Comparison of ENCODE assay signal across 21 mouse cellular contexts in genomic region chr8:12076811-12077375, GRCm38 (mm10).
DNase-seq lines count a peak whose midpoint lies in the region; ATAC-seq and TF ChIP-seq lines count a peak whose summit lies in the region.
"Had no signal": no experiment of that assay in that cellular context is flagged by ENCODE, and none has a peak within 500 bp of the region (broad histone marks: within the 10 kb centered on the region; RNA-seq: fewer than 3 reads in every experiment).

No protein-coding gene starts in this region.

- H3K4me2 ChIP-seq in forebrain, embryonic 13.5 days = no peak overlapping the region
- no peak overlapping the region for H3K4me2 ChIP-seq in forebrain, embryonic 11.5 days (ENCODE audit: low read depth, low read length, severe bottlenecking)
- H3K4me2 ChIP-seq in lung, postnatal 0 days (replicated peaks; ENCODE audit: low read depth, low read length) = no peak overlapping the region
- H3K4me2 ChIP-seq: heart, embryonic 11.5 days; hindbrain, embryonic 13.5 days; intestine, embryonic 15.5 days; limb, embryonic 12.5 days; liver, embryonic 12.5 days; lung, embryonic 14.5 days had no signal

- H3K36me3 ChIP-seq in forebrain, embryonic 13.5 days (ENCODE audit: poor library complexity, severe bottlenecking) = no peaks in the 10 kb centered on the region
- no peaks in the 10 kb centered on the region for H3K36me3 ChIP-seq in forebrain, embryonic 11.5 days (ENCODE audit: control insufficient read depth, insufficient read depth, low read length)
- no peaks in the 10 kb centered on the region for H3K36me3 ChIP-seq in lung, postnatal 0 days (ENCODE audit: insufficient read depth, low read length)
- H3K36me3 ChIP-seq: embryonic facial prominence, embryonic 10.5 days; hindbrain, embryonic 13.5 days; intestine, embryonic 15.5 days; limb, embryonic 12.5 days; liver, embryonic 12.5 days had no signal

- H3K9ac ChIP-seq in forebrain, embryonic 13.5 days = no peak overlapping the region
- no peak overlapping the region for H3K9ac ChIP-seq in forebrain, embryonic 11.5 days (ENCODE audit: low read length)
- no peak overlapping the region for H3K9ac ChIP-seq in lung, postnatal 0 days (replicated peaks; ENCODE audit: low read depth)
- H3K9ac ChIP-seq: hindbrain, embryonic 13.5 days; intestine, embryonic 15.5 days; limb, embryonic 12.5 days; liver, embryonic 12.5 days; lung, embryonic 14.5 days had no signal

- H3K4me3 ChIP-seq in forebrain, embryonic 13.5 days = no peak overlapping the region
- no peak overlapping the region for H3K4me3 ChIP-seq in forebrain, embryonic 11.5 days (ENCODE audit: low read depth, low read length)
- H3K4me3 ChIP-seq in lung, postnatal 0 days (ENCODE audit: low read depth, low read length) = no peak overlapping the region
- H3K4me3 ChIP-seq: embryonic facial prominence, embryonic 10.5 days; gastrocnemius, adult 2 months; hindbrain, embryonic 13.5 days; intestine, embryonic 15.5 days; limb, embryonic 12.5 days; liver, embryonic 12.5 days had no signal

- peak; percentile 12; the same call in 1 of the 2 replicates for TF ChIP-seq CTCF in lung, postnatal 0 days (IDR thresholded peaks at IDR 0.05)

- no peak overlapping the region for H3K27ac ChIP-seq in forebrain, embryonic 13.5 days
- H3K27ac ChIP-seq in forebrain, embryonic 11.5 days (ENCODE audit: low read depth, low read length) = no peak overlapping the region
- H3K27ac ChIP-seq in lung, postnatal 0 days (ENCODE audit: low read length) = peak overlapping the region; percentile 14; the same call in 1 of the 2 replicates
- H3K27ac ChIP-seq: embryonic facial prominence, embryonic 10.5 days; gastrocnemius, adult 2 months; hindbrain, embryonic 13.5 days; intestine, embryonic 15.5 days; limb, embryonic 12.5 days; liver, embryonic 12.5 days; stomach, postnatal 0 days had no signal

- H3K27me3 ChIP-seq in forebrain, embryonic 13.5 days = peaks cover 5% of the 10 kb centered on the region; the same call in 1 of the 2 replicates
- H3K27me3 ChIP-seq in forebrain, embryonic 11.5 days (ENCODE audit: control insufficient read depth, insufficient read depth, low read length) = no peaks in the 10 kb centered on the region
- H3K27me3 ChIP-seq in lung, postnatal 0 days (replicated peaks; ENCODE audit: insufficient read depth, low read length) = no peaks in the 10 kb centered on the region
- H3K27me3 ChIP-seq: intestine, embryonic 15.5 days; limb, embryonic 12.5 days; liver, embryonic 12.5 days had no signal

- H3K4me1 ChIP-seq in forebrain, embryonic 13.5 days = peaks cover 22% of the 10 kb centered on the region; the same call in 1 of the 2 replicates
- no peaks in the 10 kb centered on the region for H3K4me1 ChIP-seq in forebrain, embryonic 11.5 days (replicated peaks; ENCODE audit: control insufficient read depth, insufficient read depth, low read length)
- peaks cover 6% of the 10 kb centered on the region; the same call in 1 of the 2 replicates for H3K4me1 ChIP-seq in lung, postnatal 0 days (ENCODE audit: insufficient read depth, low read depth, low read length)
- H3K4me1 ChIP-seq: embryonic facial prominence, embryonic 10.5 days; liver, embryonic 12.5 days had no signal

- ATAC-seq in forebrain, embryonic 13.5 days = peak; percentile 41; the same call in 1 of the 2 replicates
- no peak for ATAC-seq in forebrain, embryonic 11.5 days (replicated peaks; ENCODE audit: low FRiP score)
- ATAC-seq in lung, postnatal 0 days = no peak
- ATAC-seq: CD4-positive, CD25-positive, alpha-beta regulatory T cell, adult 4 months; intestine, embryonic 15.5 days; liver, embryonic 12.5 days; midbrain, embryonic 16.5 days had no signal

- peak; percentile 24 for DNase-seq in adrenal gland, postnatal 14 days
- DNase-seq in adrenal gland, adult 2 months = no peak
- no peak for DNase-seq in forebrain, embryonic 11.5 days (ENCODE audit: low spot score)
- peak; percentile 6 for DNase-seq in lung, postnatal 0 days (ENCODE audit: low spot score)
- DNase-seq in lung, adult 18-20 months = no peak
- peak; percentile 29 for DNase-seq in Muller cell, postnatal 12 days (ENCODE audit: inconsistent ontology term)
- DNase-seq in c-Kit-positive CD71-positive TER-119-positive erythroid progenitor cells, embryonic 14.5 days (ENCODE audit: low spot score) = no peak
- DNase-seq: gastrocnemius, adult 2 months; heart, postnatal 10 days; kidney, postnatal 36 days; lung, embryonic 14.5 days had no signal

- H3K9me3 ChIP-seq in forebrain, embryonic 13.5 days (replicated peaks) = no peaks in the 10 kb centered on the region
- no peaks in the 10 kb centered on the region for H3K9me3 ChIP-seq in forebrain, embryonic 11.5 days (ENCODE audit: control insufficient read depth, low read length)
- H3K9me3 ChIP-seq in lung, postnatal 0 days (ENCODE audit: low read length) = no peaks in the 10 kb centered on the region
- H3K9me3 ChIP-seq: embryonic facial prominence, embryonic 10.5 days; hindbrain, embryonic 13.5 days; intestine, embryonic 15.5 days; limb, embryonic 12.5 days; liver, embryonic 12.5 days had no signal

- TF ChIP-seq EP300 in lung, postnatal 0 days (IDR thresholded peaks at IDR 0.05) = no peak

- WGBS in forebrain, embryonic 13.5 days = 72% methylated on average over 10 of the region's 10 CpGs
- WGBS in forebrain, embryonic 11.5 days = 85% methylated on average over 10 of the region's 10 CpGs
- WGBS in lung, postnatal 0 days = 49% methylated on average over 10 of the region's 10 CpGs

Comparison
In these comparisons a context has a peak if more than half of its experiments do, and no peak if none do; other contexts are left out.
1. DNase-seq: peak in adrenal gland, postnatal 14 days (single experiment), lung, postnatal 0 days (single experiment) and Muller cell, postnatal 12 days (single experiment); none in adrenal gland, adult 2 months (single experiment), forebrain, embryonic 11.5 days (single experiment), lung, adult 18-20 months (0 of 2) and c-Kit-positive CD71-positive TER-119-positive erythroid progenitor cells, embryonic 14.5 days (single experiment).